Mouse (Mus musculus) frontal cortex, postnatal 10 days (tissue): ENCODE results near the gene Vwce.
A peak's percentile ranks its signal among the peaks of the same experiment; 100 is the strongest.

ENCODE experiments used
- DNase-seq, 2 experiments: peaks; one replicate each; pipeline ENCODE4 v3.0.0; 2022; ENCODE audit warnings: low spot score in 2 of 2, mixed read lengths in 1 of 2

Vwce gene

GRCm38 (mm10) chr19:10691121-10691520 lies 57.1 kb downstream of the Vwce start:
- DNase-seq: no peak

GRCm38 (mm10) chr19:10691660-10692059 lies 57.6 kb downstream of the Vwce start:
- DNase-seq: no peak

GRCm38 (mm10) chr19:10692361-10692760 lies 58.3 kb downstream of the Vwce start:
- no peak for DNase-seq

GRCm38 (mm10) chr19:10693926-10694682 lies 60.1 kb downstream of the Vwce start:
- no peak for DNase-seq

- no peak for DNase-seq
Measured at GRCm38 (mm10) chr19:10695801-10696200, 61.8 kb downstream of the Vwce start.

GRCm38 (mm10) chr19:10698131-10698991 lies 64.3 kb downstream of the Vwce start:
- no peak for DNase-seq

GRCm38 (mm10) chr19:10699851-10700250 lies 65.8 kb downstream of the Vwce start:
- DNase-seq: no peak

GRCm38 (mm10) chr19:10701013-10701726 lies 67.2 kb downstream of the Vwce start:
- DNase-seq: no peak

- no peak for DNase-seq
Measured at GRCm38 (mm10) chr19:10702125-10702524, 68.1 kb downstream of the Vwce start.

- no peak for DNase-seq
Measured at GRCm38 (mm10) chr19:10703470-10703869, 69.5 kb downstream of the Vwce start.

- DNase-seq: no peak
Measured at GRCm38 (mm10) chr19:10707087-10707875, 73.3 kb downstream of the Vwce start.

- no peak for DNase-seq
Measured at GRCm38 (mm10) chr19:10707881-10708280, 73.9 kb downstream of the Vwce start.

GRCm38 (mm10) chr19:10708900-10709299 lies 74.9 kb downstream of the Vwce start:
- DNase-seq: no peak

GRCm38 (mm10) chr19:10709360-10710087 lies 75.5 kb downstream of the Vwce start:
- peak; percentile 94 to 96 for DNase-seq

GRCm38 (mm10) chr19:10710088-10710511 lies 76.1 kb downstream of the Vwce start:
- peak; percentile 47 to 70 for DNase-seq

- no peak for DNase-seq
Measured at GRCm38 (mm10) chr19:10710751-10711150, 76.7 kb downstream of the Vwce start.

- DNase-seq: no peak
Measured at GRCm38 (mm10) chr19:10712194-10712593, 78.2 kb downstream of the Vwce start.

- DNase-seq: no peak
Measured at GRCm38 (mm10) chr19:10712646-10713045, 78.6 kb downstream of the Vwce start.

- DNase-seq: no peak
Measured at GRCm38 (mm10) chr19:10713551-10713950, 79.5 kb downstream of the Vwce start.

- DNase-seq: no peak
Measured at GRCm38 (mm10) chr19:10714168-10714567, 80.2 kb downstream of the Vwce start.
